Mouse (Mus musculus): ENCODE measurements around the gene Schip1.
"Not testable (repeated sequence)": the region's sequence is repeated elsewhere in the genome, so short reads cannot be mapped to it uniquely, and the experiment has no call there.

The Schip1 gene

DNA sequence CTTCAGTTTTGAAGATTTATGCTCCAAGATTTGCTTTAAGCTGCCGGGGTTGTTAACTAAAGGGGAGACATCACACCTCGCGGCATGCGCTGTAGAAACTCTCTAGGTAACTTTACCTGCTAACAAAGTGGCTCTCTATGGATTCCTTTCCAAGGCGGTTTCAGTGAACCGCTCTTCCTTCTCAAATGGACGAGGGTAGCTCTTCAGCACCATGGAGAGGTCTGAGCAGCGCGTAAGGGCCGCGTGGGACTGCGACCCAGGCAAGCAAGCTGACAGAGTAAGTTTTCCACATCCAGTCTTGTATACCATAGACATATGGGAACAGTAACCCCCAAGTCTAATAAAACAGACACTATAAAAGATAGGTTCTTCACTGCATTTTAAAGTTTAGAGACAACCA lies at the start of gene Schip1:
TSS of gene Schip1 (plus strand) at position 72 of the 400 bp plus-strand sequence.
- DNase-seq (ENCODE audit: low read depth, low spot score), result peak; percentile 80

- no peak for DNase-seq (ENCODE audit: low read depth, low spot score)
These were observed 48.8 kb upstream of the Schip1 start for GRCm38 (mm10) chr3:68015786-68016185.

GRCm38 (mm10) chr3:68019401-68019800 lies 45.2 kb upstream of the Schip1 start:
- DNase-seq (ENCODE audit: low read depth, low spot score), result no peak

- DNase-seq (ENCODE audit: low read depth, low spot score), result peak; percentile 56
These were observed 28.5 kb upstream of the Schip1 start for GRCm38 (mm10) chr3:68036097-68036496.

DNA sequence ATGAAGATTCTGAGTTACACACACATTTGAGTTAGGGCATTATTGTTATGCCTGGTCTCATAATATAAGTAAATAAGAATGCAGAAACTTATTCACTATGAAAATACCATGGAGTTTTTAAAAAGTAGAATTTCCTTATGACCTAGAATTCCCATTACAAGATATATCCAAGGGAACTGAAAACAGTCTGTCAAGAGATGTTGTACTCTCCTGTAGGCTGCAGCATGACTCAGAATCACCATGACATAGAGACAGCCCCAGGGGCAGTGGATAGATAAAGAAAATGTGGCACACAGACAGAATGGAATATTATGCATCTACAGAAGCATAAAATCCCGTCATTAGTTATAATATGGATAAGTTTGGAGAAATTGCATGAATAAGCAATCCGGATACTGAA lies 21.7 kb upstream of the Schip1 start:
- DNase-seq (ENCODE audit: low read depth, low spot score), result no peak

GRCm38 (mm10) chr3:68045475-68046416 lies 18.9 kb upstream of the Schip1 start:
- DNase-seq (ENCODE audit: low read depth, low spot score), result peak; percentile 74

GRCm38 (mm10) chr3:68053538-68053937 lies 11.1 kb upstream of the Schip1 start:
- peak; percentile 47 for DNase-seq (ENCODE audit: low read depth, low spot score)

GRCm38 (mm10) chr3:68055071-68055470 lies 9.5 kb upstream of the Schip1 start:
- DNase-seq (ENCODE audit: low read depth, low spot score), result no peak

DNA sequence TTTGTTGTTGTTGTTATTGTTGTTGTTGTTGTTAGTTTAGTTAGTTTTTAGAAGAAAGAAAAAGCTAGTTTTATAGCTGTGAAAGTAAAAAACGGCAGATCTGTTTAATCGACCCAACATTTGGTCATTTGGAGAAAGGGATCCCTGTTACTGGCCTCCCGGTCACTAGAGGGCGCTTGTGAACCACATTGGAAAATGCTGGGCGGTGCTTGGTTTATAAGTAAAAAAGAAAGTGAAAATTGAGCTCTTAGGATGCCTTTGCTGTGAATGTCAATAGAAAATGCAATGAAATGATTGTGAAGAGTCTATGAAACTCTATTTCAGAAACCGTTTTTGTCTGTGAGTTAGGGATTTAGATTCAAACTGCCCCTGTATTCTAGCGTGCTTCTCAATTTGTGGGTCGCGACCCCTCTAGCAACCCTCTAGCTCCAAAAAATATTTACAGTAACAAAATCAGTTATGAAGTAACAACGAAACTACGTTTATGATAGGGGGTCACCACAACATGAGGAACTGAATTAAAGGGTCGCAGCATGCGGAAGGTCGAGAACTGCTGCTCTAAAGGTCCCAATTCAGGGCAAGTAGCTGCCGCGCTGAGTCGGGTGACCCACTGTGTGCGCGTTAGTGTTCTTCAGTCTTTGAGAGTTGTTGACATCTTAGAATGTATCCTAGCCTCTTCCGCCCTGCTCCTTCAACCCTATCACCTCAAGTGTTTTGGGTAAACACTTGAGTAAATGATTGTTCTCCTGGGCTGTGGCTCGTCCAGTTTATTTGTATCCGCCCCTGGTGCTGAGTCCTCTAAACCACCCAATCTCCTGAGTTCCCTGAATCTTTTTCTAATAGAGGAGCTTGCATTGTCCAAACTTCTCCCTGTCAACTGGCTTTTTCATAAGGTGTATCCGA lies 8.0 kb upstream of the Schip1 start:
- peak; percentile 74 for DNase-seq (ENCODE audit: low read depth, low spot score)

DNA sequence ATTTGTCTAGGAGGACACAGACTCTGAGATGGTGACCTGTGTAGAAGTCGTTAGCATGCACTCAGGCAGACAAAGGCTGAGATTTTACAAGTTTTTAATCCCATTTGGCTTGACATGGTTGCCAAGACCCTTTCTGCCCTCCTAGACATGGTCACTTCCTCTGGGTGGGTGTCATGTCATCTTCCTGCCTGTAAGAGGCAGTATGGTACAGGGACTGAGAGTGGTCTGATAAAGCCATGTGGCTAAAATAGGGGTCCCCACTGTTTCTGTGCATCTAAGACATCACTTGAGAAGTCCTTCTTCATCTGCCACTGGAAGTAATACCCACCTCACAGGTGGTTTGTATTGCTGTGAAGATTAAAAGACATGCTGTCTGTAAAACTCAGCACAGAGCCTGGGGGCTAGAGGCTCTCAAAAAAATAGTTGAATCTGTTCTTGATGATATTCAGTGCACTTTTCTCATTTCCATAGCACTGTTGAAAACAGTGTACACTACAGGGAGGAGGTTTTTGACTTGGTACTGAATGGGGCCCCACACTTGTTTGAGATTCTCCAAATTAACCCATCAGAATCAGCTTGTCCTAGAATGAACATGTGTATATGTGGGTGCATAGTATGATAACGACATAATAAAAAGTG lies 5.3 kb upstream of the Schip1 start:
- peak; percentile 59 for DNase-seq (ENCODE audit: low read depth, low spot score)

- DNase-seq (ENCODE audit: low read depth, low spot score), result no peak
These were observed 7.1 kb downstream of the Schip1 start for GRCm38 (mm10) chr3:68071395-68072386.

DNA sequence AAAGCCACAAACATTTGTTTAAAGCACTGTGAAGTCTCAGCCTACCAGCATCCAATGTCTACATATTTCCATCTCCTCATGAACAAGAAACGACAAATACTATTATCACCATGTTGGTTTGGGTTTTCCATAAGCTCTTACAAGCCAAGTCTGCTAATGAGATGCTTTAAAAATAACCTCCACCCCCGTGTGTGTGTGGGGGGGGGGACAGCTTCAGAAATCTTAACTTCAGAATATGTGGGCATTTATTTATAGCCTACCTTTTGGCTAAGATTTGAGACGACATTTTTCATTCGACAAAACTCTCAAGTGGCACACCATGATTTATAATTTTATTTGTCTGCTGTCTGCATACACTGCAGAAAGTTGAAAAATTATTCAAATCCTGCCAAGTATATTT lies 12.8 kb downstream of the Schip1 start:
- DNase-seq (ENCODE audit: low read depth, low spot score), result no peak

DNA sequence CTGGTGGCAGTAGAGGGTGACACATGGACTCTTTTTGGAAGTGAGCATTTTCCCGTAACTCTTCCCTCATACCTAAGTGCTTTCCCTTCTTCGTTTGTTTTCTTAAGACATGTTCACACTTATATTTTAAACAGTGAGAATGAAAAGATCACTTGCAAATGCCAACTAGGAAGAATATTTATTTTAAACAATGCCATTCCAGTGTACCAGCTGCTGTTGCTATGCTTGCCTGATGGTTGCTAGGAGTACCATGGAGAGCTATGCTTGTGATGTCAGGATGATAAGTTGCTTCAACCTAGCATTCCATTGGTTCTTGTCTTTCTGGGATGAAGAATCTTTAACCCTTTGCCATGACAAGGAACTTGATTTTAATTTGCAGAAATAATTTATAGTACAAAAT lies 20.4 kb downstream of the Schip1 start:
- DNase-seq (ENCODE audit: low read depth, low spot score), result no peak

DNA sequence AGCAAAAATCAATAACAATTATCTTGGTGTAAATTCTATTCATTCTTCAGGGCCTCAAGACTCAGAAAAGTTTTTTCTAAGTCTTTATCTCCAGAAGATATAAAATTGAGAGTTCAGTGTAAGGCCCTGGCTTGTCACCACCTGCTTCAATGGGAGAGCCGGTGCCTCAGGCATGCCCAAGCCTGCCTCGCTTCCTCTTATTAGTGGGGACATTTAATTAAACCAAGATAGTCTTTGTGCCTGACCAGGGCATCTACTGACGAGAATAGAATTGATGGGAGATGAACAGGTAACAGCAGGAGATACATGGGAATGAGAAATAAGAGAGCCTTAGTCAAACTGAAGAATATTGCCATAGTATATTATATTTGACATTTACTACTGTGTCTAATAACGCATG lies 27.5 kb downstream of the Schip1 start:
- DNase-seq (ENCODE audit: low read depth, low spot score), result no peak

DNA sequence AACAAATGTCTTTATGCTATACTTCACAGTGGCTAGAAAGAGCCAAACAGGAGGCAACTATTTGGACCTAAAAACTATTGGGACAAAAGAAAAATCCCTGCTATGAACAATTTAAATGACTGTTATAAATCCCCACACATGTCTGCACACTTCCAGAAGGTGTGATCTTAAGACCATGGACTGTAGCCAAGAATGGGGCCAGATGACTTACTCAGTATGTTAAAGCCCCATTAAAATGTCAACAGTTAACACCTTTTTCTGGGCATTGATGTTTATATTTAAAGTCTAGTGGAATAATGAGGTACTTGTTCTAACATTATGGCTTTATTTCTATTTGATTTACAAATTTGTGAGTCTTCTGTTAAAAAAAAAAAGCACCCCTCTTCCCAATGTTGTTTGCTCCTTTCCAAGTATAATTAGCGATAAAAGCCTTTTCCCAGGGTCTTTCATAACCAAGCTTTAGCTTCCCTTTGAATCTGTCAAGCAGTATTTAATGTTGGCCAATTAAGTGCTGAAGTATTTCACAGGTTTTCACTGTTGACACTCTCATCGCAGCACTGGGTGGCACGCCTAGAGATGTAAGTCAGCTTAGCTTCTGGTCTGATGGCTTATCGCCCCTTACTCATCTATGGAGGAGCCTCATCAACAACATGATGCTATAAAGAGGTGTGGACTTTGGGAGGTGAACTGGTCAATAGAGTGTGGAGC lies 32.3 kb downstream of the Schip1 start:
- no peak for DNase-seq (ENCODE audit: low read depth, low spot score)

GRCm38 (mm10) chr3:68099561-68099960 lies 35.0 kb downstream of the Schip1 start:
- DNase-seq (ENCODE audit: low read depth, low spot score), result not testable (repeated sequence)

GRCm38 (mm10) chr3:68101343-68101742 lies 36.7 kb downstream of the Schip1 start:
- DNase-seq (ENCODE audit: low read depth, low spot score), result no peak

DNA sequence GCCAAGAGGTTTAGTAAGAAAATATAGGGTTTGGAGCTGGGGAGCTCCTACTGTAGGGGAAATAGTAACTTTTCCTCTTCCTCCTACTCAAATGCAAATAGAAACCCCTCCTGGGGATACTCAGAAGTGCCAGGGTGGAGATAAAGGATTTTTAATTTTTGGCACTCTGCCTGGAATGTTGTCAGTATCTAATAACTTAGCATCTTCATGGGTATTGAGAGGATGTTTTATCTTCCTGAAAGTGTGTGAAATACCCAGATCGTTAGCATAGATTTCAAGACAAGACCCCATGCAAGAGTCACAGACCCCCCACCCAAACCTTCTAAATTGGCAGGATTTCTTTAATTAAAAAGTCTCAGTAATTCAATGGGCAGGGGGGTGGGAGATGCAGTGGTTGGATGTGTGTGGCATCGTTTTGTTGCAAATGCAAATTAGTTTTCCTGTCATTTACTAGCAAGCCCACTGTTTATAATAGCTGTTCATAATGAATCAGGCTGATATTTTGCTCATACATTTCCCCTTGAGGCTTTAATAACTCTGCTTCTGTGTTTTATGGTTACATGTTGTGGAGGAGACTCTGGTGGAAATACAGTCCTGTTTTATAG lies 40.6 kb downstream of the Schip1 start:
- no peak for DNase-seq (ENCODE audit: low read depth, low spot score)

- DNase-seq (ENCODE audit: low read depth, low spot score), result no peak
These were observed 56.7 kb downstream of the Schip1 start for GRCm38 (mm10) chr3:68121338-68121737.
